Mouse (Mus musculus) neural tube, embryonic 11.5 days (tissue): ENCODE measurements around the gene Evl. TPM values are rescaled to one million over a fixed set of nuclear protein-coding genes. Genes with fewer than 3 reads are reported as not detected.

ENCODE experiments used
- ATAC-seq: fragments of 200-750 bp; cut with Nextera tagmentation; 2 replicates; pipeline ENCODE4 v1.8.0; 2017; ENCODE audit warnings: moderate number of reproducible peaks, mild to moderate bottlenecking, moderate TSS enrichment, moderate library complexity; ENCODE audit not compliant: insufficient read depth, low FRiP score, low TSS enrichment
- DNase-seq: peaks from one replicate; pipeline ENCODE4 v3.0.0-alpha.2; 2015; ENCODE audit warnings: low spot score
- H3K27ac ChIP-seq: fragments of 300-500 bp; sonication (generic); 2 replicates; pipeline ENCODE4 v1.5.1; 2014; ENCODE audit warnings: low read depth, mild to moderate bottlenecking, low read length
- H3K27me3 ChIP-seq: fragments of 300-500 bp; sonication (generic); 2 replicates; pipeline ENCODE4 v1.6.1; 2014; ENCODE audit warnings: mild to moderate bottlenecking, low read length, mixed read lengths; ENCODE audit not compliant: control insufficient read depth, insufficient read depth
- H3K36me3 ChIP-seq: fragments of 300-500 bp; sonication (generic); 2 replicates; pipeline ENCODE4 v1.6.1; 2014; ENCODE audit warnings: mild to moderate bottlenecking, low read length, moderate library complexity, mixed read lengths; ENCODE audit not compliant: control insufficient read depth, insufficient read depth
- H3K4me1 ChIP-seq: fragments of 300-500 bp; sonication (generic); 2 replicates; pipeline ENCODE4 v1.6.1; 2014; ENCODE audit warnings: low read length, mixed read lengths; ENCODE audit not compliant: control insufficient read depth, insufficient read depth
- H3K4me2 ChIP-seq: fragments of 300-500 bp; sonication (generic); 2 replicates; pipeline ENCODE4 v1.6.1; 2014; ENCODE audit warnings: low read depth, mild to moderate bottlenecking, moderate library complexity
- H3K4me3 ChIP-seq: fragments of 300-500 bp; sonication (generic); 2 replicates; pipeline ENCODE4 v1.5.1; 2014; ENCODE audit warnings: low read depth, low read length
- H3K9ac ChIP-seq: fragments of 300-500 bp; sonication (generic); 2 replicates; pipeline ENCODE4 v1.6.1; 2014; ENCODE audit warnings: mild to moderate bottlenecking, low read length
- H3K9me3 ChIP-seq: fragments of 300-500 bp; sonication (generic); 2 replicates; pipeline ENCODE4 v1.6.1; 2016; ENCODE audit warnings: low read length; ENCODE audit not compliant: control insufficient read depth
- WGBS: fragments of 180-500 bp; shearing (Covaris S2); extraction: QIAGEN DNeasy Blood & Tissue Kit; methylation state at CpG from one replicate; pipeline ENCODE4 v1.1.7; 2014; 5-methylcytosine and 5-hydroxymethylcytosine counted together
- polyA plus RNA-seq: library from polyadenylated mRNA; unstranded; fragments of >200 nt; fragmentation: Nextera tagmentation; extraction: Ambion mirVana; gene quantifications from 2 replicates; pipeline ENCODE4 v1.2.1, GENCODE M21; 2014

The Evl gene
- polyA plus RNA-seq, 1 experiment from 2014 or later = 123 TPM

GRCm38 (mm10) chr12:108605521-108606281 lies 51.2 kb downstream of the Evl start:
- Histone ChIP-seq H3K27ac (no peak overlapping the region), H3K9ac (no peak overlapping the region), H3K27me3 (no peaks in the 10 kb centered on the region), H3K4me2 (no peak overlapping the region), H3K9me3 (no peaks in the 10 kb centered on the region), H3K4me3 (no peak overlapping the region), H3K4me1 (peaks cover 9% of the 10 kb centered on the region; the same call in 1 of the 2 replicates), H3K36me3 (no peaks in the 10 kb centered on the region)
- DNase-seq (peak; percentile 22), ATAC-seq (no peak)
- 64% methylated on average over 12 of the region's 12 CpGs for WGBS

GRCm38 (mm10) chr12:108606321-108606720 lies 51.8 kb downstream of the Evl start:
- no peak overlapping the region for H3K27ac ChIP-seq
- no peaks in the 10 kb centered on the region for H3K36me3 ChIP-seq
- no peak overlapping the region for H3K4me2 ChIP-seq
- no peak for ATAC-seq
- no peak for DNase-seq
- no peaks in the 10 kb centered on the region for H3K9me3 ChIP-seq
- peaks cover 9% of the 10 kb centered on the region; the same call in 1 of the 2 replicates for H3K4me1 ChIP-seq
- no peak overlapping the region for H3K9ac ChIP-seq
- no peaks in the 10 kb centered on the region for H3K27me3 ChIP-seq
- WGBS = 75% methylated on average over 7 of the region's 7 CpGs
- H3K4me3 ChIP-seq = no peak overlapping the region

DNA sequence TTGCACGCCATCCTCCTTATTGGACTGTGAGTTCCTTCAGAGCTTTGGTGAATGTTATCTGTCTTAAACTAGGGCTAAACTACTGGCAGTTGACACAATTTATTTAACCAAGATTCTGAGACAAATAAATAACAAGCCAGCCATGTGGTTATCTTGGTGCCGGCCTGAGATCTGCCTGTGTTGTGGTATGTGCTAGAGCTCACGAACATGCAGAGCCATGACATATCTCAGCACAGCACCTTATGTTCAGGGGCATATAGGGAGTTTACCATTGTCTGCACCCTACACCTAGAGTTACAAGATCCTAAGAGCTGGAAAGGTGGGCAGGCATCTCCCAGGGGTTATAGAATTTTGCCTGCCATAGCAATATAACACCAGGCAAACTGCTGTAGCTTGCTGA lies 54.9 kb downstream of the Evl start:
- no peak overlapping the region for H3K4me2 ChIP-seq
- no peak overlapping the region for H3K4me3 ChIP-seq
- H3K36me3 ChIP-seq = no peaks in the 10 kb centered on the region
- H3K27ac ChIP-seq = no peak overlapping the region
- H3K9ac ChIP-seq = no peak overlapping the region
- WGBS = 92% methylated on average over 3 of the region's 3 CpGs
- DNase-seq = no peak
- no peaks in the 10 kb centered on the region for H3K9me3 ChIP-seq
- peaks cover 9% of the 10 kb centered on the region; the same call in 1 of the 2 replicates for H3K4me1 ChIP-seq
- no peaks in the 10 kb centered on the region for H3K27me3 ChIP-seq
- ATAC-seq = no peak

DNA sequence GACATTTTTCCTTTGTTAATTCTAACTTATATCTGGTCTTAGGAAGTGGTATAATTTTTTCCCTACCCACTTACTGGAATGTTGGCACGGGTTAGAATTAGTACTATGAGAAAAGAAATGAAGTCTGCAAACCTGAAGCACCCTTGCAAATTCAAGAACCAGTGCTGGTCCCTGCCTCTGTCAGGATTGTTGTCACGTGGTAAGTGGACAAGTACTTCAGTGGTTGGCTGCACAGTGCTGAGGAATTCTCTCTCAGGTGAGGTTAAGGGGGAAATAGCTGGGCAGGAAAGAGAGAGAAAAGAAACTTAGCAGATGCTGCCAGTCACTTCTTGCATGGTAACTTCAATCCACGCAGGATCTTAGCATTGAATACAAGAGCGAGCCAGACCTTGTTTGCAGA lies 55.7 kb downstream of the Evl start:
- Histone ChIP-seq H3K4me1 (peaks cover 8% of the 10 kb centered on the region; the same call in 1 of the 2 replicates), H3K4me2 (no peak overlapping the region), H3K27me3 (no peaks in the 10 kb centered on the region), H3K27ac (no peak overlapping the region), H3K9me3 (no peaks in the 10 kb centered on the region), H3K9ac (no peak overlapping the region), H3K4me3 (no peak overlapping the region), H3K36me3 (no peaks in the 10 kb centered on the region)
- no peak for ATAC-seq
- no peak for DNase-seq
- WGBS = 90% methylated on average over 4 of the region's 4 CpGs

DNA sequence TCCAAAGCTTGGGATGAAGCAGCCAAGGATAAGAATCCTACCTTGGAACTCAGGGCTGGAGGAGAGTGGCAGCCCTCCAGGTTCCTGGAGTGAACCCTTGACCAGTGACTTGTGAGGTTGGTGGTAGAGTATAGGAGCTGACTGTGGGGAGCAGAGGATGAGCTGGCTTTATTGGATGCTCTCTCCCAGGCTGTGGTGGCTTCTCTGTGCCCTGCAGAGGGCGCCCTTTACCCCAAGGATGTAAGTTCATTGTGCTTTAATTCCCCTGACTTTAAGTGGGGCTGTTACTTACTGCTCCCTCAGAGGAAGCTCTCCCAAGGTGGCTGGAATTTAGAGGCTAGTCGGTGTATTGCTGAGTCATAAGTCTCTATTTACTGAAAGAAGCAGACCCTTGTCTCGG lies 58.6 kb downstream of the Evl start:
- ATAC-seq (no peak), DNase-seq (peak; percentile 41)
- H3K4me3 ChIP-seq = no peak overlapping the region
- H3K27ac ChIP-seq = no peak overlapping the region
- no peaks in the 10 kb centered on the region for H3K36me3 ChIP-seq
- H3K4me2 ChIP-seq = no peak overlapping the region
- no peaks in the 10 kb centered on the region for H3K4me1 ChIP-seq
- H3K27me3 ChIP-seq = no peaks in the 10 kb centered on the region
- no peaks in the 10 kb centered on the region for H3K9me3 ChIP-seq
- no peak overlapping the region for H3K9ac ChIP-seq
- 41% methylated on average over 3 of the region's 3 CpGs for WGBS

GRCm38 (mm10) chr12:108617511-108617910 lies 63.0 kb downstream of the Evl start:
- no peak overlapping the region for H3K27ac ChIP-seq
- 83% methylated on average over 7 of the region's 7 CpGs for WGBS
- ATAC-seq = no peak

GRCm38 (mm10) chr12:108619853-108620416 lies 65.4 kb downstream of the Evl start:
- Histone ChIP-seq H3K4me3 (no peak overlapping the region), H3K36me3 (0 out of 2 replicates have a peak, but pooled peaks cover 2% of the 10 kb centered on the region), H3K9me3 (no peaks in the 10 kb centered on the region), H3K4me1 (no peaks in the 10 kb centered on the region), H3K27ac (no peak overlapping the region), H3K27me3 (no peaks in the 10 kb centered on the region), H3K9ac (no peak overlapping the region), H3K4me2 (no peak overlapping the region)
- ATAC-seq (no peak), DNase-seq (no peak)
- WGBS = 95% methylated on average over 7 of the region's 7 CpGs

More at GRCm38 (mm10) chr12:108617511-108617910, 63.0 kb downstream of the Evl start:
- Histone ChIP-seq H3K9me3 (no peaks in the 10 kb centered on the region), H3K9ac (no peak overlapping the region), H3K4me3 (no peak overlapping the region), H3K36me3 (no peaks in the 10 kb centered on the region), H3K27me3 (no peaks in the 10 kb centered on the region), H3K4me1 (no peaks in the 10 kb centered on the region), H3K4me2 (no peak overlapping the region)
- DNase-seq = no peak

DNA sequence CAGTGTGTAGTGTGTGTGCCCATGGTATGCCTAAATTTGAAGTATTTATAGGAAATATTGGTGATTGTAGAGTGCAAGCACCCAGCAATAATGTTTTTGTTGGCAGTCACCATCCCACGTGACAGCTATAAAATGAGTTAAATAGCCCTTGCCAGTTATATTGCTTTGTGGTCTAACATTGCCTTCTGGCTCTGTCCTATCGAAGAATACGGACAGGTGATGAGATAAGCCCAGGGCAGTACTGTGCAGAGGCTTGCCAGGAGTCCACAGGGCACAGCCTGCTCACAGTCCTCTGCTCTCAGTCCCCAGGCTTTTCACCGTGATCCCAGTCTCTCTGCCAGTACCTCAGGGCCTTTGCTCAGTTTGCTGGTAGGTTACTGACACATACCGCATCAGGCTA lies 67.9 kb downstream of the Evl start:
- H3K27me3 ChIP-seq = no peaks in the 10 kb centered on the region
- H3K27ac ChIP-seq = no peak overlapping the region
- WGBS = 85% methylated on average over 5 of the region's 5 CpGs
- no peaks in the 10 kb centered on the region for H3K9me3 ChIP-seq
- no peak overlapping the region for H3K9ac ChIP-seq
- 0 out of 2 replicates have a peak, but pooled peaks cover 2% of the 10 kb centered on the region for H3K36me3 ChIP-seq
- H3K4me2 ChIP-seq = no peak overlapping the region
- ATAC-seq = no peak
- H3K4me3 ChIP-seq = no peak overlapping the region
- DNase-seq = no peak
- H3K4me1 ChIP-seq = no peaks in the 10 kb centered on the region

GRCm38 (mm10) chr12:108629556-108629955 lies 75.0 kb downstream of the Evl start:
- Histone ChIP-seq H3K4me3 (no peak overlapping the region), H3K36me3 (no peaks in the 10 kb centered on the region), H3K9me3 (no peaks in the 10 kb centered on the region), H3K27me3 (no peaks in the 10 kb centered on the region), H3K4me1 (no peaks in the 10 kb centered on the region), H3K27ac (no peak overlapping the region), H3K9ac (no peak overlapping the region), H3K4me2 (no peak overlapping the region)
- ATAC-seq (no peak), DNase-seq (no peak)
- WGBS = 94% methylated on average over 1 of the region's 1 CpGs
